Mouse (Mus musculus) testis, postnatal 14 days (tissue): ENCODE results near the gene Acad11.

Experiments
- DNase-seq: peaks from one replicate; pipeline ENCODE4 v3.0.0; 2021; ENCODE audit warnings: low spot score

Acad11 gene

GRCm38 (mm10) chr9:104148969-104149368, 85.8 kb downstream of the Acad11 start:
- DNase-seq: no peak

DNA sequence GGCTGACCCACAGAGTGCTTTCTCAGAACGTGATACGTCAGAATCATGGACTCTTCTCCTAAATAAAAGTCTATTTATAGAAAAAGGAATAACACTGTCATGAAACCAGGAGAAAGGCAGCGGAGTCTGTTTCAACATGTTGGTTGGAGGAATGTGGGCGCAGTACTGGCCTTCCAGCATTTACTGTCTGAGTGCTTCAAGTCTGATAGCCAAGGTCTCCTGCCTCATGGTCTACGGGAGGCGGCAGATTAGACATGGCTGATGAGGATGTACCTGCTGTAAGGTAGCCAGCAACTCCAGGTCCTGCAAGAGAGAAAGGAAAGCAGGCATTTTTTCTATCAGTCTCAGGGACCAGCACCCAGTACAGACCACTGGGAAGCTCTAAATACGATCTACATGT, 88.9 kb downstream of the Acad11 start:
- no peak for DNase-seq

DNA sequence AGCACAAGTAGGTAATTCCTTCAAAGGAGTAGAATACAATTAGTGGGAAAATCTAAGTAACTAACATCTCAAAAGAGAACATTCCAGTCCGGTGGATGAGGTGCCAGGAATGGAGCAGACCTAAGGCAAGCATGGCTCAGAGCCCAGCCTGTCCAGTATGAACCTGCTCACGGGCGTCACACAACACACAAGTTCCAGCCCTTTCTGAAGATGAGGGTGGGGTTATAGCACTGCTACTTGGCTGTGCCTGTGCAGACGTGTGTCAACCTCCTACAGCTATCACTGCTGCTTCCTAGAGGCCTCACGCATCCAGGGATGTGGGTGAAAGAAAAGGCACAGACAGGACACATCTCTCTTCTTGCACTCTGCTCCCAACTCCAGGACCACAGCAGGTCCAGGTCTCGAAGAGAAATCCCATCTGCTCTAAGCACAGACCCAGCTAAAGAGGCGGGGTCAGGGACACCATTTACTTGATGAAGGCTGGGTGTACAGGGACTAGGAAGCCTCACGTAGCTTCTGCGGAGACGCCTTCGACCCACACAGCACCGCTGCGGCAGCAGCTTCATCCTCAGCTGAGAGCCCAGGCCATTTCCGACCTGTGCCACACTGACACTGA, 92.0 kb downstream of the Acad11 start:
- DNase-seq: no peak

DNA sequence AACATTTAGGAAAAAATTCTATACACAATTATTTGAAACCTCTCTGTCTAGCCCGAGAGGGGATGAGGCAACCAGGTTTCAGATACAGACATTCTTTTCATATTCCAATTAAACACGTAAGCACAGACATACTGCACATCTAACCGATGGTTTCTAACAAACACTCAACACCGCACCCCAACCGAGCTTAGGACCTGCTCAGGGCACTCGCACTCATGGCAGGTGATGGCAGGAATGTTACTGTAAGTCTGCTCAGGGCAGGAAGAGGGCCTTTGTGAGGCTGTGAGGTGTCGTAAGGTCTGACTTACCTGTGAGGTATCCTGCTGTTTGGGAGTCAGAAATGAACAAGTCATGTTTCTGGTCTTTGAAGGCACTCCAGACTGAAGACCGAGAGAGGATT, 93.3 kb downstream of the Acad11 start:
- DNase-seq: no peak

- DNase-seq: no peak
Observed at GRCm38 (mm10) chr9:104157291-104157690, 94.1 kb downstream of the Acad11 start.

DNA sequence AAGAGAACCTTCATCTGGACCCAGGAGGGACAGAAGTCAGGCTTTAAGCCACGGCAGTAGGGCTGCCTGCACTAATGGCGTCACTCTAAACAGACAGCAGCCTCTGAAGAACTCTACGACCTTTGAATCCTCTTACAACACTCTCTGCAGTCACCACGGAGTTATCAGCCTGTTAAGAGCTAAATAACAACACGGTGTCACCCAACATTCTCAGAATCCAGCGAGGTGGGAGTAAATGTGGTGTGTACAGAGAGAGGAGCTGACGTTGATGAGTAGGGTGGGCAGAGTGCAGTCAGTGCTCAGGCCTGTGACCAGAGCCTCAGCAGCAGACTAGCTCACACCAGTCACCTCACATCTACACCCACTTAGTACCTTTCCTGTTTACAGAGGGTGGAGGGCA, 97.9 kb downstream of the Acad11 start:
- DNase-seq: no peak

DNA sequence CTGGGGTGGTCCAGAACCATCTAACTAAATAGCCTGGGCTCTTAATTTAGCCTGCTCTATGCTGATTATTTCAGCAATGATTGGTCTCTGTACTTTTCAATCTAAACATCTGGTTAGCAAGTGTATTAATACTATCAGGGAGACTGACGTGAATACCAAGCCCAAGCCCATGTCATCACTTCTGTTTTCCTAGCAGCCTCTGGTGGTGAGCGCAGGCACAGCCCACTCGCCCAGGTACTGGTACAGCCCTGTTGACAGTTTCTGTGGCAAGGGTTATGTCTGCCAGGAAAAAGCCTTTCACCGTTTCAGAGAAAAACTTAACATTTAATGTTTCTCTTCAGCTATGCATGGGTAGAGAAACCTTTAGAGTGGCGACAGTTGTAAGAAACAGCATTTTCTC, 101.0 kb downstream of the Acad11 start:
- no peak for DNase-seq

DNA sequence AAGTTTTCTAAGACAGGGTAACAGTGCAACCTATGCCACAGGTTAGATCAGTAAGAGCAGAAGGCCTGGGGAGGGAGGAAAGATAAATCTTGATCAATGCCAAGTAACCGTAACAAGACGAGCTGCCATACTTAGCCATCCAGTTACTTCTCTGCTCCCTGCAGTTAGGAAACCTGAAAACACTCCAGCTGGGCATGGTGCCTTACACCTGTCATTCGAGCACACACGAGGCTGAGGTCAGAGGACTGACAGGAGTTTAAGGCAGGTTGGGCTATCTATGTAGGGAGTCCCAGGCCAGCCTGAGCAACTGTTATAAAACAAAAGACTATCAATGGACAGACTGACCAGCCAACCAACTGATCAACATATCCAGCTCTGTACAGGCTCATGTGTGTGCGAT, 102.7 kb downstream of the Acad11 start:
- DNase-seq: no peak

DNA sequence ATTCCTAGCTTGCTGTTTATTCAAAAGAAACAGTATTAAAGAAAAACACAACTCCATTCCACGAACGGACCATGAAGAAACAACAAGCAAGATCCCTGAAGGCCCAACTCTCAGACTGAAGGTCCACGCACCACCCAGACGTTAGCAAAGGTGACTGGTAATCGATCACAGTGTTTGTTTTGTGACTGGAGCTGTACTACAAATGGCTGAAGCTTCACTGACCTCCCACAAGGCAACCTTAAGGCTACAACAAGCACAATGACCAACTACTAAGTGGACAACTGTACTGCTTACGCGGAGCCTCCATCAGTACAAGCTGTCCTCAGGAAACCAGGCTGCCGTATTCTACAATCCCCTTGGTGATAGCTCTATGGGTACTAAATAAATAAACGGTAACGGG, 106.8 kb downstream of the Acad11 start:
- DNase-seq: no peak

DNA sequence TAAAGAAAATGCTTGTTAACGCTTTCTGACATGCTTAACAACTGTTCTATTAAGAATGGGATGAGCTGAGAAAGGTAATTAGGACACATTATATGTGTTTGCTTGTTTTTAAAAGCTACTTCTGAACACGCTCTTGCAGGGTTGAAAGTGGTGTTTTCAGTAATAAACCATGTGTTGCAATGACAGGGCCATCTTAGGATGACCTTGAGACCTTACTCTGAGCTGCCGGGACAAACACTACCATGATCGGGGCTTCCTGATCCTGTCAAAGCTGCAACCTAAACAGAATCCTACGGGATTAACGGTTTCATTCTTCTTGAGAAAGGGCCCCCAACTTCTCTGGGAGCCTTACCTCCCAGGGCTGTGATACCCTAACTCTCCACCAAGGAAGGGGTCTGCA, 108.5 kb downstream of the Acad11 start:
- DNase-seq: no peak

DNA sequence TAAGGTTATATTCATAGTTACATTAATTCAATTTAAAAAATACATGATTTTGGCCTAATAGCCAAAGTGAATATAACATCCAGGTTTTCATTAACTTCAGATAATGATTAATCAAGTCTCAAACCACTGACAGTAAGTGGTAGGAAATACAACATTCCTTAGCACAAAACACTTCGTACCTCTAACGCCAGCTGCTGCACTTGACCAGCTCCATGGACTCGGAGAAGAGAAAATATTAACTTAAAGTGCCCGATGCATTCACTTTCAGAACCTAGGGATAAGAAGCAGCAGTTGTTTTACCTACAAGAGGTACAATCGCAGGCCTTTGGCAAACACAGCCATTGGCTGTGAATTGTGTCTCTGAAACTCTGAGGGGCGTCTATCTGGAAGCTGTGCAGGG, 109.2 kb downstream of the Acad11 start:
- no peak for DNase-seq
